Mouse (Mus musculus) hindbrain, embryonic 14.5 days (tissue): ENCODE measurements around the gene Exog. TPM values are rescaled to one million over a fixed set of nuclear protein-coding genes. Genes with fewer than 3 reads are reported as not detected.

Source experiments
- ATAC-seq: fragments of 200-750 bp; cut with Nextera tagmentation; 2 replicates; pipeline ENCODE4 v1.8.0; 2017; ENCODE audit warnings: moderate number of reproducible peaks, mild to moderate bottlenecking, moderate TSS enrichment, moderate library complexity; ENCODE audit not compliant: low FRiP score
- DNase-seq: peaks from one replicate; pipeline ENCODE4 v3.0.0-alpha.2; 2015; ENCODE audit warnings: low spot score
- H3K27ac ChIP-seq: fragments of 300-500 bp; sonication (generic); 2 replicates; pipeline ENCODE4 v1.5.1; 2014; ENCODE audit warnings: mild to moderate bottlenecking, moderate library complexity
- H3K27me3 ChIP-seq: fragments of 300-500 bp; sonication (generic); 2 replicates; pipeline ENCODE4 v1.6.1; 2014; ENCODE audit warnings: mild to moderate bottlenecking, low read length, mixed read lengths; ENCODE audit not compliant: control insufficient read depth, insufficient read depth
- H3K36me3 ChIP-seq: fragments of 300-500 bp; sonication (generic); replicated peaks from 2 replicates; pipeline ENCODE4 v1.6.1; 2014; ENCODE audit not compliant: control insufficient read depth, insufficient read depth
- H3K4me1 ChIP-seq: fragments of 300-500 bp; sonication (generic); replicated peaks from 2 replicates; pipeline ENCODE4 v1.6.1; 2014; ENCODE audit warnings: antibody characterized with exemption, low read length, mixed read lengths; ENCODE audit not compliant: control insufficient read depth, insufficient read depth
- H3K4me2 ChIP-seq: fragments of 300-500 bp; sonication (generic); replicated peaks from 2 replicates; pipeline ENCODE4 v1.6.1; 2014; ENCODE audit warnings: mild to moderate bottlenecking, moderate library complexity
- H3K4me3 ChIP-seq: fragments of 300-500 bp; sonication (generic); replicated peaks from 2 replicates; pipeline ENCODE4 v1.5.1; 2014; ENCODE audit warnings: mild to moderate bottlenecking, low read length
- H3K9ac ChIP-seq: fragments of 300-500 bp; sonication (generic); 2 replicates; pipeline ENCODE4 v1.6.1; 2014
- H3K9me3 ChIP-seq: fragments of 300-500 bp; sonication (generic); 2 replicates; pipeline ENCODE4 v1.6.1; 2016; ENCODE audit warnings: low read length; ENCODE audit not compliant: control insufficient read depth
- WGBS: fragments of 180-500 bp; shearing (Covaris S2); extraction: QIAGEN DNeasy Blood & Tissue Kit; methylation state at CpG from one replicate; pipeline ENCODE4 v1.1.7; 2014; 5-methylcytosine and 5-hydroxymethylcytosine counted together
- polyA plus RNA-seq: library from polyadenylated mRNA; unstranded; fragments of >200 nt; fragmentation: Nextera tagmentation; extraction: Ambion mirVana; gene quantifications from 2 replicates; pipeline ENCODE4 v1.2.1, GENCODE M21; 2014

Exog gene
- polyA plus RNA-seq, result 52.7 and 56.7 TPM in 2 replicates

DNA sequence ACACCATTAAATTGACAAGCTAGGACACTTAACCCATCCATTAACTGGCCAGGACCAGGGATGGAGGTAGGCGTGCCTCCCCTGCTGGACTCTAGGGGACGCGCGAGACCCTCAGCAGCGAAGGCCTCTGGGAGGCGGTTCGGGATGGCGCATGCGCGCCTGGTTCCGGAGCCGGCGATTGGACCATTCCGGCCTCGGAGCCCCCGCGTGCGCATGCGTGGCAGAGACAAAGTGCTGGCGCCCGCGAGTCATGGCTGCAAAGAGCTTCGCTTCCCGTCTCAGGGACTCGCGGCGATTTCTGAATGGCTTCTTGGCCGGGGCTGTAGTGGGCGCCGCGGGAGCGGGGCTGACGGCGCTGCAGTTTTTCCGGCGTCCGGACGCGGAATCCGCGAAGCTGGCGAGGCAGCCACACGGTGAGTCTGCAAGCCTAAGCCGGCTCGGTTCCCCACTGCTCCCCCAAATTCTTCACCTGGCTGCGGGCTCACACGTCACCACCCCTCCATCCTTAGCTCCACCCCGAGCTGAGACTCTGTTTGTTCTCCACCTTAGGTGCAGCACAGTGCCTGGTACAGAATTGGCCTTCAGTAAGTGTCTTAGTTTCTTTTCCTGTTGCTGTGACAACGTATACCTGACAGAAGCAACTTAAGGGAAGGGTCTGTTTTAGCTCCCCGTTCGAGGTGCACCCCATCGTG is at the start of gene Exog:
Exog (plus strand) TSS at position 206 of the 692 bp plus-strand sequence.
- peak within 1 kb of the TSS; percentile 86 for H3K4me3 ChIP-seq
- peak within 1 kb of the TSS; percentile 90 for H3K9ac ChIP-seq
- peaks cover 40% of the 10 kb centered on the region for H3K36me3 ChIP-seq
- H3K4me2 ChIP-seq, result peak within 1 kb of the TSS; percentile 97
- H3K27ac ChIP-seq, result peak within 1 kb of the TSS; percentile 83
- DNase-seq (peak; percentile 99), ATAC-seq (peak; percentile 92)
- WGBS, result under 1% methylated on average over 52 of the region's 52 CpGs
- no peaks in the 10 kb centered on the region for H3K27me3 ChIP-seq
- peaks cover 11% of the 10 kb centered on the region for H3K4me1 ChIP-seq
- H3K9me3 ChIP-seq, result no peaks in the 10 kb centered on the region

DNA sequence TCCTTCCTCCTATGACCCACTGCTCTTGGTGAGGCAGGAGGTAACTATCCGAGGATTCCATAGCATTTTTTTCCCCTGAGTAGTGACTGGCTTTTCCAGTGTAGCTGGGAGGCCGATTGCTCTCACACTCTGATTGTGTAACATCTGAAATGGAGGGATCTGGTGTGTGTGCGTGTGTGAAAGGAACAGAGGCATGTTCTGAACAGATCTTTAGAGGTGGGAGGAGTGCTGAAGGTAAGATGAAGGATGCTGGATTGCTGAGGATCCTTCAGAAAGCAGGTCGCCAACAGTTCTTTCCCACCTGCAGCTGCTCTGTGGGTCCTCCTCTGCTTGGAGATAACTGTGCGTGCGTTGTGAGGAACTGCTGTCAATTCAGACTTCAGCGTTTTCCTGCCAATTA is 43.4 kb upstream of the Exog start:
- Histone ChIP-seq H3K4me1 (peaks cover 31% of the 10 kb centered on the region), H3K27me3 (no peaks in the 10 kb centered on the region), H3K36me3 (no peaks in the 10 kb centered on the region), H3K27ac (peak overlapping the region; percentile 99), H3K4me2 (peak overlapping the region; percentile 91), H3K9me3 (no peaks in the 10 kb centered on the region), H3K4me3 (peak overlapping the region; percentile 85), H3K9ac (peak overlapping the region; percentile 100)
- DNase-seq (no peak), ATAC-seq (no peak; the same call in 1 of the 2 replicates)
- WGBS, result 4% methylated on average over 7 of the region's 7 CpGs

DNA sequence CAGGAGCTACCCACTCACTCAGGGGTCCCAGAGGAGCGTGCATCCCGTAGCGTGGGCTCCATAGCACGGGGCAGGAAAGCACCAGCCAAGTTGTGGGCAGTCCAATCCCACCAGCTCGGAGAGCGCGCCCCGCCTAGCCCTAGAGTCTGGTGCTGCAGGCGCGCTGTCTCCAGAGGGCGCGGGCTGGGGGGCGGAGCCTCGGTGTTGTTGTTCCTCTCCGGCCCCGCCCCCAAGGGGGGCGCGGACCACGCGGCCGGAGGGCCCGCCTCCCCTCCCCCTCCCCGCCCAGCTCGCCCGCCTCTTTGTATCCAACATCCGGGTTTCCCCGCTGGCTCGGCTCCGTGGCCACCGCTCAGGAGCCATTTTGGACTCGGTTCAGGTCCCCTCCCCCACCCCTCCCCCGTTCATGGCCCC is 42.9 kb upstream of the Exog start, which contains the start of gene Acvr2b:
Acvr2b (plus strand) TSS at position 318 of the 414 bp plus-strand sequence.
- H3K9me3 ChIP-seq, result no peaks in the 10 kb centered on the region
- WGBS, result 0% methylated on average over 18 of the region's 32 CpGs
- peak within 1 kb of the TSS; percentile 99 for H3K27ac ChIP-seq
- ATAC-seq (peak; percentile 94), DNase-seq (peak; percentile 96)
- H3K27me3 ChIP-seq, result no peaks in the 10 kb centered on the region
- H3K9ac ChIP-seq, result peak within 1 kb of the TSS; percentile 100
- H3K4me1 ChIP-seq, result peaks cover 33% of the 10 kb centered on the region
- peak within 1 kb of the TSS; percentile 85 for H3K4me3 ChIP-seq
- no peaks in the 10 kb centered on the region for H3K36me3 ChIP-seq
- peak within 1 kb of the TSS; percentile 91 for H3K4me2 ChIP-seq

DNA sequence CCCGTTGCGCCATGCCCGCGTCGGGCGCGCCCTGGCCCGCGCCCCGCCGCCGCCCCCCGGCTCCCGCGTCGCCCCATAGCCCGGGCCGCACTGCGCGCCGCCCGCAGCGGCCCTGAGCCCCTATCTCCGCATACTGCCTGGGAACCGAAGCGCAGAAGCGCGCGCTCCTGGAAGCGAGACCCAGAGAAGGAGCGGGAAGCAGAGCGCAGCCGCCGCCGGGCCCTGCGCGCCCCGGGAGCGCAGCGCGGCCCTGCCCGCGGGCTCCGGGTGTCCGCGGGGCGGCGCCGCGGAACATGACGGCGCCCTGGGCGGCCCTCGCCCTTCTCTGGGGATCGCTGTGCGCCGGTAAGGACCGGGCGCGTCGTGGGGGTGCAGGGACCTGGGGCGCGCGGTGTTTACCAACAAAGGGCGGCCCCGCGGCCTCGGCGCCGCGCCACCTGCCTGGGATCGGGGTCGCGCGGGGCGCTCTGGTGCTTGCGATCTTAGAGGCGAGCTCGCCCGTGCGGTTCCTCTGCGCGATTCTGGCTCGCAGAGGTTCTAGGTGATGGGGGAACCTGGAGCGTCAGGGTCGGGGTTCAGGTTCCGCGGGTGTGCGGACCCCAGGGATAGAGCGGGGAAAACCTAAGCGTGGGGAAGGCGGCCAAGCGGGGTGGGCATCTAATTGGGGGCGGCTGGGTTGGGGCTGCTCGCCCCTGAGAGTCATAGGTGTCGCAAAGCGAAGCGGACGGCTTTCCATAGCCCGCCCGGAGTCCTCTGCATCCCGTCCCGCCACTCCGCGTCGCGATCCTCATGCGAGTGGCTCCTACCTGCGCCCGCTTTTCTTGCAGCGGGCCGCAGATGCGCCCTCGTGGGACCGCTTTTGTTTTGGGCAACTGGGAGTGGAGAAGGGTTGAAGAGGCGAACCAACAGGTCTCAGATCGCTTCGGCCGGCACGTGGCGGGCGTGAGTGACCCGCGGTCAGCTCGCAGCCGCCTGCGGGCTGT is 42.2 kb upstream of the Exog start:
- H3K9ac ChIP-seq, result peak overlapping the region; percentile 100
- ATAC-seq (peak; percentile 3; the same call in 1 of the 2 replicates), DNase-seq (peak; percentile 50)
- H3K9me3 ChIP-seq, result no peaks in the 10 kb centered on the region
- H3K4me1 ChIP-seq, result peaks cover 33% of the 10 kb centered on the region
- H3K4me3 ChIP-seq, result peak overlapping the region; percentile 85
- H3K27ac ChIP-seq, result peak overlapping the region; percentile 99
- H3K27me3 ChIP-seq, result no peaks in the 10 kb centered on the region
- under 1% methylated on average over 119 of the region's 127 CpGs for WGBS
- peak overlapping the region; percentile 91 for H3K4me2 ChIP-seq
- H3K36me3 ChIP-seq, result no peaks in the 10 kb centered on the region

DNA sequence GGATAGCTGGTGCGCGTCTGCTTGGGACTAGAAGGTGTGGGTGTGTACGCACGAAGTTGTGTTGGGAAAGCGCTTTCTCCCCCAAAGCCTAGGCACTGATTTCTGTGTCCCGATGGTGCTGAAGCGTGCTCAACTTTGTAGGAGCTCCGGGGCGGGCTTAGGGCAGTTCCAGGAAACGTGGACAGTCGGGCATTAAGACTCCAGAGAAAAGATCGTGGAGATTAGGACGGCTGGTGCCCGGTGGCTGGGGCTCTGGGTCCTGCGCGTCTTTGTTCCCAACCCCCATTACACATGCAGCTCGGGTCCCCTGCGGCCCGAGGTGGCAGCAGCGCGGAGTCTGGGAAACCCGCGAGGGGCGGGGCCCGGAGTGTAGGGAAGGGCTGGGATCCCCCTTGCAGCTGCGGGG is 41.5 kb upstream of the Exog start:
- peaks cover 33% of the 10 kb centered on the region for H3K4me1 ChIP-seq
- under 1% methylated on average over 26 of the region's 26 CpGs for WGBS
- peak overlapping the region; percentile 85 for H3K4me3 ChIP-seq
- DNase-seq (peak; percentile 59), ATAC-seq (peak; percentile 34; the same call in 1 of the 2 replicates)
- peak overlapping the region; percentile 100 for H3K9ac ChIP-seq
- peak overlapping the region; percentile 99 for H3K27ac ChIP-seq
- peak overlapping the region; percentile 91 for H3K4me2 ChIP-seq
- H3K9me3 ChIP-seq, result no peaks in the 10 kb centered on the region
- H3K27me3 ChIP-seq, result no peaks in the 10 kb centered on the region
- no peaks in the 10 kb centered on the region for H3K36me3 ChIP-seq

DNA sequence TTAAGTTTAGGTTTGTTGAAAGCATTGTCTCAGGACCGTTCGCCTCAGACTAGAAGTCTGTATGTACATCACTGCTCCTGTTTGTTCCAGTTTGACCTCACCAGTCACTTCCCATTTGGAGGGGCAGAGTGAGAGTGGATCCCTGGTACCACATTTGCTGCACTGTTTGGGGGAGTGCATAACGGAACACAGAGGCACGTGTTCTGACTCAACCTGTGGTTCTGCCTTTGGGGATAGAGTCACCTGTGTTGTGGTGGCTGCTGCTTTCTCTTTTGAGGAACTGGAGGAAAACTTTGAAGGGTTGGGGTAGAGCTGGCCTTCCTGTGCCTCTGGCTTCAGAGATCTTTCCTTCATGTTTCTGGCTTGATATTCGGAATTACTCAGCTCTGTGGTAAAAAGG is 40.7 kb upstream of the Exog start:
- Histone ChIP-seq H3K9ac (peak overlapping the region; percentile 100), H3K4me1 (peaks cover 37% of the 10 kb centered on the region), H3K9me3 (no peaks in the 10 kb centered on the region), H3K4me2 (peak overlapping the region; percentile 91), H3K27me3 (no peaks in the 10 kb centered on the region), H3K36me3 (no peaks in the 10 kb centered on the region), H3K4me3 (peak overlapping the region; percentile 85), H3K27ac (no peak overlapping the region)
- 58% methylated on average over 5 of the region's 5 CpGs for WGBS
- no peak for ATAC-seq
- no peak for DNase-seq

DNA sequence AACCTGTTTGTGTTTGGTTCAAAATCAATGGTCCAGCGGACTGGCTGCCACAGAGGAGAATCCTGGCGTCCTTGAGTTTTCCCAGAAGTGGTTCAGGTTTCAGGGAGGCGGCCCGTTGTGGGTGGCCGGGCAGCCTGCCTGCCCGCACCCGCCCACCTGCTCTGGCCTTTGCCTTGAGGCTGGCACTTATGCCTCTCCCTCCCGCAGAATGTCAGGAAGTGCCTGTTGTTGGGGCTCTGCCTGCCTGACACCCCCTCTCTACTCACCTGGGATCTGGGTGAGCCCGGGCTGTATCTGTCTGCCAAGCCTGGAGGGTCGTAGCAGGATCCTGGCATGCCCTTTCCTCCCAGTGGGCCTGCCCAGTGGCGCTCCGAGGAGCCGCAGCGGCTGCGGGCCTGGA is 36.9 kb upstream of the Exog start:
- DNase-seq (no peak), ATAC-seq (no peak)
- Histone ChIP-seq H3K4me2 (no peak overlapping the region), H3K9ac (no peak overlapping the region), H3K4me1 (peaks cover 32% of the 10 kb centered on the region), H3K27ac (no peak overlapping the region), H3K4me3 (no peak overlapping the region), H3K27me3 (no peaks in the 10 kb centered on the region), H3K9me3 (no peaks in the 10 kb centered on the region), H3K36me3 (no peaks in the 10 kb centered on the region)
- 88% methylated on average over 15 of the region's 15 CpGs for WGBS

DNA sequence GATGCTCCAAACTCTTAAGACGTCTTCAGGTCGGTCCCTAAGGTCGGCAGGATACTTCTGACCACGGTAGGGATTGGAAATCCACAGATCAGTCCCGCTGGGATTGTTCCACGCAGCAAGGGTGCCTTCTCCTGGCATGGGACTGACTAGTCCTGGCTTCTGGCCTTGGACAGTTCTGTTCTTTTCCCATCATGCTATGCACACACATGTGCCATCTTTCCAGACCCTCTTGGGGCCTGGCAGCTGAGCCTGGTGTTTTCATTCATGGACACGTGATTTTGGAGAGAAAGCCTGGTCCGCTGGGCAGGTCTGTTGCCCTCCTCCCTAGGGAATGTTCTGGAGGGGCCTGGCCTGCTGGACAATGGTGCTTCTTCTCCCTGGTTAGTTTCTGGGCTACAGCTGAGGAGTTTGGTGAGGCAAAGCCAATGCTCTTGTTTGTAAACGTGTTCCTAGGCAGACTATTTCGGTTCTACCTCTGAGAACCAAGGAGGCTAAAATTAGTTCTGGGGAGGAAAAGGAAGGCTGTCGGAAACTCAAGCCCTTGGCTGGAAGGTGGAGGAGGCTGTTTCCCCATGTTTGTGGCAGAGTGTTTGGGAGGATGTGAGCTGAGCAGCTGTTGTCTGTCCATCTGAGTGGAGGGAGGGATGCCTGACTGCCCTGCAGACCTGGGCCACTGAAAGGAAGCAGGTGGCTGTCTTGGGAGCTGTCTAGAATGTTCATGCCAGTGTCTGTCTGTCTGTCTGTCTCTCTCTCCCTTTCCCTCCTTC is 35.7 kb upstream of the Exog start:
- Histone ChIP-seq H3K27me3 (no peaks in the 10 kb centered on the region), H3K4me2 (no peak overlapping the region), H3K36me3 (no peaks in the 10 kb centered on the region), H3K9ac (no peak overlapping the region), H3K27ac (no peak overlapping the region), H3K4me3 (no peak overlapping the region), H3K4me1 (peaks cover 26% of the 10 kb centered on the region), H3K9me3 (no peaks in the 10 kb centered on the region)
- WGBS, result 81% methylated on average over 11 of the region's 11 CpGs
- ATAC-seq (no peak), DNase-seq (no peak)
